Mouse (Mus musculus) E14TG2a.4 (cell line): ENCODE data around the gene Hydin.
"Not testable (repeated sequence)": the region's sequence is repeated elsewhere in the genome, so short reads cannot be mapped to it uniquely, and the experiment has no call there.

Source experiments
- H3K27me3 ChIP-seq: 2 replicates; pipeline ENCODE4 v1.6.1; 2014; ENCODE audit warnings: low read length, control low read depth; ENCODE audit not compliant: insufficient read depth
- H3K36me3 ChIP-seq: 2 replicates; pipeline ENCODE4 v1.6.1; 2014; ENCODE audit warnings: low read length, control low read depth; ENCODE audit not compliant: insufficient read depth
- H3K4me1 ChIP-seq: replicated peaks from 2 replicates; pipeline ENCODE4 v1.6.1; 2014; ENCODE audit warnings: low read depth, low read length, control low read depth
- H3K4me3 ChIP-seq: replicated peaks from 2 replicates; pipeline ENCODE4 v1.5.1; 2014; ENCODE audit warnings: mild to moderate bottlenecking, low read length
- H3K9me3 ChIP-seq: 2 replicates; pipeline ENCODE4 v1.6.1; 2014; ENCODE audit warnings: low read length, control low read depth
- CTCF ChIP-seq: conservative IDR thresholded peaks from 2 replicates; pipeline ENCODE4 v1.5.1; 2014; ENCODE audit warnings: low read length
- NANOG ChIP-seq: IDR thresholded peaks from 2 replicates; pipeline ENCODE4 v1.6.1; 2014; ENCODE audit warnings: borderline replicate concordance, low read length, mixed read lengths
- POU5F1 ChIP-seq: IDR thresholded peaks from 2 replicates; pipeline ENCODE4 v1.6.1; 2014; ENCODE audit warnings: low read length, borderline replicate concordance

Hydin gene

DNA sequence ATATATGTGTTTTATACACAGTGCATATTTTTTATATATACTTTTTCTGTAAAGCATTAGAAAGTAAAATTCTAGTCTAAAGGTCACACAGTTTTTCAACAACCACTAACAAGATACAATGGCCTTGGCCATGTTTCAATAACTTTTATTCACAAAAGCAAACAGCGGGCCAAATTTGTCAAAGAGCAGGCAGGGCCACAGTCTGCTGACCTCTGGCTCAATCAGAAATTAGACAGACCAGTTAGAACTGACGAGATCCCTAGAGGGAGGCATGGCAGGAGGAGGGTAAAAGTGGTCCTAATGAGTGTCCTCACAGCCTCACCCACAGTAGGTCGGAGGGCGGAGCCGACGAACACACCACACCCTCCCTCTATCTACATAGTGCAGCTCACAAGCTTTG is 267.0 kb downstream of the Hydin start:
- TF ChIP-seq POU5F1 (no peak), CTCF (no peak), NANOG (no peak)
- Histone ChIP-seq H3K36me3 (no peaks in the 10 kb centered on the region; the same call in 1 of the 2 replicates), H3K27me3 (0 out of 2 replicates have a peak, but pooled peaks cover 3% of the 10 kb centered on the region), H3K9me3 (no peaks in the 10 kb centered on the region), H3K4me3 (no peak overlapping the region), H3K4me1 (peaks cover 42% of the 10 kb centered on the region)

DNA sequence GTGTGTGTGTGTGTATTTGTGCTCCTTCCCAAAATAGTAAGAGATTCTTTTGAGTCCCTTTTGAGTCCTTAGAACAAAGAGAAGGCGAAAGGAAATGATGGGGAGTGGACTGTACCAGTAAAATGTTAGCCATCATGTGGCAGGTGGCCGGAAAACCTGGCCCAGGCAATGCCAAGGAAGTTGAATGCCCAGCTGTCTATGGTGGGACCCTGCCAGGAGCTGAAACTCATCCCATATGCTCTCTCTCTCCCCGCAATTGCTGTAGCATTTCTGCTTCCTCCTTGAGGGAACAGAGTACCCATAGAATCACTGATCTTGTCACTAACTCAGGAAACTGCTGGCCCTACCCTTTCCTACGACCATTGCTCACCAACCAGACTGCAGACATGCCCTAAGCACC is 271.1 kb downstream of the Hydin start:
- TF ChIP-seq CTCF, result no peak
- no peak for TF ChIP-seq NANOG
- no peak for TF ChIP-seq POU5F1
- Histone ChIP-seq H3K36me3 (no peaks in the 10 kb centered on the region), H3K27me3 (peaks cover 7% of the 10 kb centered on the region; the same call in 1 of the 2 replicates), H3K9me3 (no peaks in the 10 kb centered on the region), H3K4me3 (no peak overlapping the region), H3K4me1 (peaks cover 20% of the 10 kb centered on the region)

GRCm38 (mm10) chr8:110550343-110550742 is 283.6 kb downstream of the Hydin start:
- Histone ChIP-seq H3K4me1 (no peaks in the 10 kb centered on the region), H3K9me3 (no peaks in the 10 kb centered on the region), H3K4me3 (no peak overlapping the region), H3K36me3 (no peaks in the 10 kb centered on the region), H3K27me3 (no peaks in the 10 kb centered on the region)
- no peak for TF ChIP-seq POU5F1
- TF ChIP-seq CTCF, result peak; percentile 75
- TF ChIP-seq NANOG, result no peak

GRCm38 (mm10) chr8:110552111-110552510 is 285.3 kb downstream of the Hydin start:
- not testable (repeated sequence) for H3K4me1 ChIP-seq, H3K36me3 ChIP-seq, H3K27me3 ChIP-seq, H3K4me3 ChIP-seq, H3K9me3 ChIP-seq

GRCm38 (mm10) chr8:110592641-110593040 is 325.9 kb downstream of the Hydin start:
- no peak overlapping the region for H3K4me3 ChIP-seq

GRCm38 (mm10) chr8:110594164-110594563 is 327.4 kb downstream of the Hydin start:
- Histone ChIP-seq H3K27me3 (peaks cover 32% of the 10 kb centered on the region), H3K36me3 (no peaks in the 10 kb centered on the region), H3K4me3 (no peak overlapping the region), H3K9me3 (0 out of 2 replicates have a peak, but pooled peaks cover 5% of the 10 kb centered on the region), H3K4me1 (peaks cover 8% of the 10 kb centered on the region)
- no peak for TF ChIP-seq CTCF
- no peak for TF ChIP-seq POU5F1
- TF ChIP-seq NANOG, result no peak

More at GRCm38 (mm10) chr8:110592641-110593040, 325.9 kb downstream of the Hydin start:
- Histone ChIP-seq H3K4me1 (peaks cover 8% of the 10 kb centered on the region), H3K36me3 (no peaks in the 10 kb centered on the region), H3K9me3 (peaks cover 10% of the 10 kb centered on the region; the same call in 1 of the 2 replicates), H3K27me3 (peaks cover 19% of the 10 kb centered on the region)
- TF ChIP-seq CTCF (no peak), POU5F1 (no peak), NANOG (no peak)

- peaks cover 36% of the 10 kb centered on the region for H3K4me1 ChIP-seq
- no peaks in the 10 kb centered on the region for H3K36me3 ChIP-seq
- H3K9me3 ChIP-seq, result no peaks in the 10 kb centered on the region
- TF ChIP-seq NANOG (no peak), CTCF (peak; percentile 61)
- no peak overlapping the region for H3K4me3 ChIP-seq
- H3K27me3 ChIP-seq, result peaks cover 5% of the 10 kb centered on the region; the same call in 1 of the 2 replicates
Observed at GRCm38 (mm10) chr8:110604556-110604955, 337.8 kb downstream of the Hydin start.

GRCm38 (mm10) chr8:110605401-110606015 is 338.7 kb downstream of the Hydin start:
- H3K4me1 ChIP-seq, result peaks cover 36% of the 10 kb centered on the region
- H3K9me3 ChIP-seq, result no peaks in the 10 kb centered on the region
- peaks cover 3% of the 10 kb centered on the region; the same call in 1 of the 2 replicates for H3K27me3 ChIP-seq
- no peak for TF ChIP-seq CTCF
- no peak overlapping the region for H3K4me3 ChIP-seq
- H3K36me3 ChIP-seq, result no peaks in the 10 kb centered on the region

DNA sequence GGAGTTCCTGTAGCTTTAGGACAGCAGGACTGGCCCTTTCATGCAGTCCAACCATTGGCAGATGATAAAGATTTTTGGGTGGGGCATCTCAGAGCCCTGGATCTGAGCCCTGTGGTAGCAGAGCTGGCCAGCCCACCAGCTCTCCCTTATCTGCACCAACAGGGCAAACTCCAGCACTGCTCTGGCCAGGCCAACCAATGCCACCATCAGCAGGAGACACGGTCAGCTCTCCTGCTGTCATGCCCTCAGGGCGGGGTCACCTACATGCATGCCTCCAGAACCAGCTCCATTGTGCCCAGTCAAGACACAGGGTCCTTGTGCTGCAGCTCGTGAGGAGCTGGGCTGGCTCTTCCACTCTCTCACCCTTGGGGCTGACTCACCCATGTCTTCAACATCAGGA is 349.0 kb downstream of the Hydin start:
- peaks cover 33% of the 10 kb centered on the region for H3K4me1 ChIP-seq
- peaks cover 11% of the 10 kb centered on the region for H3K36me3 ChIP-seq
- no peaks in the 10 kb centered on the region for H3K9me3 ChIP-seq
- peaks cover 30% of the 10 kb centered on the region for H3K27me3 ChIP-seq
- TF ChIP-seq CTCF (no peak), POU5F1 (no peak), NANOG (no peak)
- H3K4me3 ChIP-seq, result no peak overlapping the region
